Mouse (Mus musculus): ENCODE data around the gene Gm3448. TPM values are rescaled to one million over a fixed set of nuclear protein-coding genes. Genes with fewer than 3 reads are reported as not detected.

Gene Gm3448
- 7.9 TPM for total RNA-seq (2023)

DNA sequence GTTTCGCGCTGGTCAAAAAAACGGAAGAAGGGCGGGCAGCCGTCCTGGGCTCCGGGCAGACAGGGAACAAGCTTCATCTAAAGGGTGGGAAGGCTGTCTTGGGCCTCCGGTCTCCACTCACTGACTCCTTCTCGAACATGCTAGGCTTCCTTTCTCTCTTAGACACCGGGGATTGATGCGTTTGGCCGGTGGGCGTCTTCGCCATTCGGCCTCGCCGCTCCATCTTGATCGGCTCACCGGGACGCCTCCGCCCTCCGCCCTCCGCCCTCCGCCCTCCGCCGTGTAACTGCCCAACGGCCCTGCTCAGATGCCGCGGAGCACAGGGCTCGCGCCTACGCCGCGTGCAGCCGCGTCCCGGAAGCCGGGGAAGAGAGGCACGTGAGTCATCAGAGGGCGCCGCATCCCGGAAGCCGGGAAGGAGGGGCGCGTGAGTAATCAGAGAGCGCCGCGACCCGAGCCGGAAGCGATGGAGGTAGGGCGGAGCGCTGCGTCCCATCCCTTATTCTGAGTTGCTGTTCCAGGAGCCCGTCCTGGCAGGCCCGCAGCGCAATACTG lies at the start of gene Gm3448, which contains the start of the genes Ermard and Tcte3:
TSS of gene Gm3448 (minus strand) at position 363 of the 555 bp plus-strand sequence.
TSS of gene Ermard (plus strand) at position 34 of the 555 bp plus-strand sequence.
TSS of gene Tcte3 (minus strand) at position 314 of the 555 bp plus-strand sequence.

DNA sequence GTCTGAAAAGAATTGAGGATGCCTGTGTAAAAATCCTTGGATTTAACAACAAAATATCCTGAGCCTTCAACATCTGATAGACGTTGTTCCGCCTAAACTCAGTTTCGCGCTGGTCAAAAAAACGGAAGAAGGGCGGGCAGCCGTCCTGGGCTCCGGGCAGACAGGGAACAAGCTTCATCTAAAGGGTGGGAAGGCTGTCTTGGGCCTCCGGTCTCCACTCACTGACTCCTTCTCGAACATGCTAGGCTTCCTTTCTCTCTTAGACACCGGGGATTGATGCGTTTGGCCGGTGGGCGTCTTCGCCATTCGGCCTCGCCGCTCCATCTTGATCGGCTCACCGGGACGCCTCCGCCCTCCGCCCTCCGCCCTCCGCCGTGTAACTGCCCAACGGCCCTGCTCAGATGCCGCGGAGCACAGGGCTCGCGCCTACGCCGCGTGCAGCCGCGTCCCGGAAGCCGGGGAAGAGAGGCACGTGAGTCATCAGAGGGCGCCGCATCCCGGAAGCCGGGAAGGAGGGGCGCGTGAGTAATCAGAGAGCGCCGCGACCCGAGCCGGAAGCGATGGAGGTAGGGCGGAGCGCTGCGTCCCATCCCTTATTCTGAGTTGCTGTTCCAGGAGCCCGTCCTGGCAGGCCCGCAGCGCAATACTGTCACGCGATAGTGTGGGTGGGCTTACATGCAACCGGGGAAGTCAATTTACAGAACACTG lies 31.5 kb downstream of the Gm3448 start, which contains the start of gene Gm3435:
TSS of gene Gm3435 (plus strand) at position 471 of the 708 bp plus-strand sequence.

GRCm38 (mm10) chr17:14978362-14979038 lies 62.8 kb downstream of the Gm3448 start, which contains the start of the genes 9030025P20Rik and Gm3417:
TSS of gene 9030025P20Rik (plus strand) at chr17:14978468.
TSS of gene Gm3417 (minus strand) at chr17:14978790.

GRCm38 (mm10) chr17:14960951-14961556 lies 80.3 kb downstream of the Gm3448 start, which contains the start of gene Phf10:
TSS of gene Phf10 (minus strand) at chr17:14961273.

Other genes starting within 250 kb of the Gm3448 start
- gene Wdr27, start 98.4 kb downstream of the Gm3448 start, total RNA-seq (2023), result not detected
- 18.6 TPM for gene 1600012H06Rik, start 98.4 kb downstream of the Gm3448 start, total RNA-seq (2023)
- 28.2 TPM for gene Phf10, start 80.3 kb downstream of the Gm3448 start, total RNA-seq (2023)
- 15.2 TPM for gene 9030025P20Rik, start 63.1 kb downstream of the Gm3448 start, total RNA-seq (2023)
- gene Gm3417, start 62.7 kb downstream of the Gm3448 start, total RNA-seq (2023), result not detected
- 2.8 TPM for gene Gm3435, start 31.4 kb downstream of the Gm3448 start, total RNA-seq (2023)
- 111 TPM for gene Ermard, start 329 bp downstream of the Gm3448 start, total RNA-seq (2023)
- not detected for gene Tcte3, start within 50 bp of the Gm3448 start, total RNA-seq (2023)

All from CD4-positive naive resting alpha-beta T cell, adult 76 days (primary cell).